Mouse (Mus musculus) kidney, embryonic 14.5 days (tissue): ENCODE data around the gene C130079G13Rik. TPM values are rescaled to one million over a fixed set of nuclear protein-coding genes. Genes with fewer than 3 reads are reported as not detected.

Experiments
- polyA plus RNA-seq: library from polyadenylated mRNA; unstranded; fragments of >200 nt; fragmentation: Nextera tagmentation; extraction: Ambion mirVana; gene quantifications from 2 replicates; pipeline ENCODE4 v1.2.1, GENCODE M21; 2014

C130079G13Rik gene
- polyA plus RNA-seq, 1 experiment from 2014 or later = not detected

Other genes with a start within 250 kb of the C130079G13Rik start
- gene Gm5538, start 195.4 kb upstream of the C130079G13Rik start, polyA plus RNA-seq = not detected in 2 replicates
- gene Gm8298, start 64.2 kb upstream of the C130079G13Rik start, polyA plus RNA-seq = not detected in 2 replicates
- gene Aadacl2, start 81.5 kb downstream of the C130079G13Rik start, polyA plus RNA-seq = not detected in 2 replicates
- gene Aadac, start 100.5 kb downstream of the C130079G13Rik start, polyA plus RNA-seq = 9.5 and 9.8 TPM in 2 replicates
- 1.4 and 1.8 TPM in 2 replicates for gene Sucnr1, start 156.7 kb downstream of the C130079G13Rik start, polyA plus RNA-seq